Mouse (Mus musculus): Measurements from ENCODE around the gene R3hdm4. TPM values are rescaled to one million over a fixed set of nuclear protein-coding genes. Genes with fewer than 3 reads are reported as not detected.
A peak's percentile ranks its signal among the peaks of the same experiment; 100 is the strongest.
"Not testable (repeated sequence)": the region's sequence is repeated elsewhere in the genome, so short reads cannot be mapped to it uniquely, and the experiment has no call there.

The R3hdm4 gene
- polyA plus RNA-seq, 1 experiment from 2014 or later: 170 TPM

DNA sequence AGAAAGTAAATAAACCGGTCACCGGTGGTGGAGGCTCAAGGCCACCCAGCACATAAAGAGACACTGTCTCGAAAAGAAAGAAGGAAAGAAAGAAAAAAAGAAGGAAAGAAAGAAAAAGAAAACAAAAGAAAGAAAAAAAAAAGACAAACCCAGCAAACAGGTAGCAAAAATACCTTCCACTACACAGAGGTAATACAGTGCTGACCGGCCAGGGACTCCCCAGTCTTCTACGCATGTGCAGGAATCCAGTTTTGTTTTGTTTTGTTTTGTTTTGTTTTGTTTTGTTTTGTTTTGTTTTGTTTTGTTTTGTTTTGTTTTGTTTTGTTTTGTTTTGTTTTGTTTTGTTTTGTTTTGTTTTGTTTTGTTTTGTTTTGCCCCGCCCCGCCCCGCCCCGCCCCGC is 38.4 kb upstream of the R3hdm4 start:
- 30% methylated on average over 10 of the region's 10 CpGs for WGBS
- not testable (repeated sequence) for H3K9me3 ChIP-seq (ENCODE audit: low read length); H3K9ac ChIP-seq (replicated peaks; ENCODE audit: low read length); ATAC-seq (ENCODE audit: low FRiP score, low TSS enrichment); H3K27me3 ChIP-seq (ENCODE audit: insufficient read depth, low read length)
- H3K4me2 ChIP-seq (replicated peaks; ENCODE audit: low read depth, low read length): peak overlapping the region; percentile 20; the same call in 1 of the 2 replicates
- peaks cover 21% of the 10 kb centered on the region for H3K36me3 ChIP-seq (ENCODE audit: insufficient read depth, low read length)
- peak overlapping the region; percentile 84 for H3K4me3 ChIP-seq (ENCODE audit: low read length)
- 0 out of 2 replicates have a peak overlapping the region, but pooled peaks have one; percentile 20 for H3K27ac ChIP-seq (ENCODE audit: low read length)
- H3K4me1 ChIP-seq (ENCODE audit: insufficient read depth, low read length): peaks cover 20% of the 10 kb centered on the region

DNA sequence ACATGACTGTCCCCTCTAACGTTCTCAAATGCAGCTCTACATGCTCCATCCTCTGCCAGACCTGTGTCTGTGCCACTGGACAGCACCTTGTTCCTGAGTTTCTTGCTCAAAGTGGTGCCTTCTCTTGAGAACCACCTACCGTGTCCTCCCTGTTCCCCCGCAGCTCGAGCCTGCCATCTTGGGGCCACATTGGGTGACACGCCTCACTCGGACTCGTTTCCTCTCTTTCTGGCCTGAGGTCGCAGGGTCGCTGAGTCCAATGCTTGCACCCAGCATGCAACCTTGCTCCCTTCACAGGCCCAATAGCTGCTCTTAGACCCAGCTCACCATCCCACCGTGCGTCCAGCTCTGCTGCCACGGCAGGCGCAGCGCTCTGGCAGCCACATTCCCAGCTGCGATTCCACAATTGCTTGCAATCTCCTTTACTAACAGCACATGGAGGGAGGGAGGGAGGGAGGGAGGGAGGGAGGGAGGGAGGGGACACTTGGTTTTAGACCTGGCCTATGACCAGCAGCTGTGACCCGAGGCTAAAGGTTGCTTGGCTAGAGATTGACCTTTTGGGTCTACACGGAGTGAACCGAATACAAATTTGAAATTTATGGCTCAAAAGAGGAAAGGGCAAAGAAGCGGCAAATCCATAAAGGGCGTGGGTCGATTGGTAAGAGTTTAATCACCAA is 37.3 kb upstream of the R3hdm4 start:
- Histone ChIP-seq H3K4me2 (replicated peaks; ENCODE audit: low read depth, low read length) (peak overlapping the region; percentile 32; the same call in 1 of the 2 replicates), H3K4me3 (ENCODE audit: low read length) (no peak overlapping the region), H3K27ac (ENCODE audit: low read length) (no peak overlapping the region), H3K4me1 (ENCODE audit: insufficient read depth, low read length) (peaks cover 20% of the 10 kb centered on the region), H3K9me3 (ENCODE audit: low read length) (no peaks in the 10 kb centered on the region), H3K9ac (replicated peaks; ENCODE audit: low read length) (peak overlapping the region; percentile 54; the same call in 1 of the 2 replicates), H3K36me3 (ENCODE audit: insufficient read depth, low read length) (peaks cover 11% of the 10 kb centered on the region), H3K27me3 (ENCODE audit: insufficient read depth, low read length) (no peaks in the 10 kb centered on the region)
- WGBS: 9% methylated on average over 21 of the region's 21 CpGs
- ATAC-seq (ENCODE audit: low FRiP score, low TSS enrichment): peak; percentile 12

DNA sequence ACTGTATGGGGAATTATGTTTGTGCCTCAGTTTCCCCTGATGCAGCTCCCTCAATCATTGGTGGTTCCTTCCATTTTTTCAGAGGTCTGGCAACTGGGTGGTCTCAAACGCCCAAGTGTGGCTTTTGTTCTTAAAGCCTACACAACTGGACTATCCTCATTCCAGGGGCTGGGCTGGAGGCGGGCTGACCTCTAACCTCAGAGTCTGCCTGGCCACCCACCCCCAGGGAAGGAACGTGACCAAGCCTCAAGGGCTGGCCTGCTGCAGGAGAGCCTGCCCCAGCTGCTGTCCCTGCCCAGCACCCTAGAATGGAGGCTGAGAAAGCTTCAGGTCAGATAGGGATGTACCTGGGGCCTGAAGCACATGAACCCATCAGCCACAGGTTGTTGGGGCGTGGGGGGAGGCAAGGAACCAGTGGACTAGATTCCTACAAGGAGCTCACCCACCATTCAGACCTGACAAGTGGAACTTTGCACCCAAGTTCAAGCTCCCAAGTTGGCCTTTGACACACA is 35.7 kb upstream of the R3hdm4 start:
- no peak overlapping the region for H3K27ac ChIP-seq (ENCODE audit: low read length)
- ATAC-seq (ENCODE audit: low FRiP score, low TSS enrichment): no peak
- H3K9ac ChIP-seq (replicated peaks; ENCODE audit: low read length): peak overlapping the region; percentile 26; the same call in 1 of the 2 replicates
- H3K4me1 ChIP-seq (ENCODE audit: insufficient read depth, low read length): peaks cover 20% of the 10 kb centered on the region
- no peaks in the 10 kb centered on the region for H3K9me3 ChIP-seq (ENCODE audit: low read length)
- no peak overlapping the region for H3K4me3 ChIP-seq (ENCODE audit: low read length)
- no peaks in the 10 kb centered on the region for H3K27me3 ChIP-seq (ENCODE audit: insufficient read depth, low read length)
- WGBS: 21% methylated on average over 4 of the region's 4 CpGs
- no peak overlapping the region for H3K4me2 ChIP-seq (replicated peaks; ENCODE audit: low read depth, low read length)
- H3K36me3 ChIP-seq (ENCODE audit: insufficient read depth, low read length): peaks cover 12% of the 10 kb centered on the region

DNA sequence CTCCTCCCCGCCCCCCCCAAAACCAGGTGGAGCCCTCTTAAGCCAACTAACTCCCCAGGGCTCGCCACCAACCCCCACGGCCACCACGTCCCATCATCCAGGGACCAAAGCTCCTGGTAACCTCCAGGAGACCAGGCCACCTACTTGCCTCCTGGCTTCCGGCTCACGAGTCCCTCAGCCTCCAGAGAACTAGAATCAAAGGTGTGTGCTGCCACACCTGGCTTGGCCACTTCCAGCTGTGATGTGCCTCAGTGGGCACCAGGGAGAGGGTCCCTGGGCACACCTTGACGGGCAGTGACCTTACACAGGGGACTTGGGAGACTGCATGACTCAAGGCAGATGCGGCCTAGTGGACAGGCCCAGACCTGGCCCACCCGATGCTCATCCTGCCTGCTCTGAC is 34.7 kb upstream of the R3hdm4 start:
- H3K4me3 ChIP-seq (ENCODE audit: low read length): no peak overlapping the region

DNA sequence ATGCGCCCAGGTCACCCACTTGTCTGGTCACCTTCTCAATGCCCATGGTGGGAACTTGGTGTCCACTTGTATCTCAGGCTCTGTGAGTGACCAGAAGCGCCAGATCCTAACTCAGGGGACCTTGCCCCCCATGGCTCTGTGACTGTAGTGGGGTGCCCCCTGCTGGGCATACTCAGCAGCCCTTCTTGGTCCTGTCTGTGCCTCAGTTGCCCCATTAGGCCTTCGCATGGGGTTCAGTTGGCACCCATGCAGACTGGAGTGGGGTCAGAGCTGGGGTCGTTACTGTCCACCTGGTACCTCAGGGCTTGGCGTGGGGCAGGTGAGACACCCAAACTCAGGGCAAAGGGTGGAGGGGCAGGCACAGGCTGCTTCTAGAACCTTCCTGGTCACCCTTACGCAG is 32.9 kb upstream of the R3hdm4 start:
- peaks cover 11% of the 10 kb centered on the region for H3K4me1 ChIP-seq (ENCODE audit: insufficient read depth, low read length)
- no peak overlapping the region for H3K9ac ChIP-seq (replicated peaks; ENCODE audit: low read length)
- H3K4me3 ChIP-seq (ENCODE audit: low read length): no peak overlapping the region
- no peak overlapping the region for H3K4me2 ChIP-seq (replicated peaks; ENCODE audit: low read depth, low read length)
- H3K27me3 ChIP-seq (ENCODE audit: insufficient read depth, low read length): no peaks in the 10 kb centered on the region
- no peaks in the 10 kb centered on the region for H3K9me3 ChIP-seq (ENCODE audit: low read length)
- H3K27ac ChIP-seq (ENCODE audit: low read length): no peak overlapping the region
- ATAC-seq (ENCODE audit: low FRiP score, low TSS enrichment): no peak
- H3K36me3 ChIP-seq (ENCODE audit: insufficient read depth, low read length): peaks cover 39% of the 10 kb centered on the region
- 78% methylated on average over 6 of the region's 6 CpGs for WGBS

More for the DNA sequence above, 34.7 kb upstream of the R3hdm4 start:
- peaks cover 22% of the 10 kb centered on the region for H3K36me3 ChIP-seq (ENCODE audit: insufficient read depth, low read length)
- H3K27me3 ChIP-seq (ENCODE audit: insufficient read depth, low read length): no peaks in the 10 kb centered on the region
- no peak overlapping the region for H3K27ac ChIP-seq (ENCODE audit: low read length)
- ATAC-seq (ENCODE audit: low FRiP score, low TSS enrichment): no peak
- WGBS: 69% methylated on average over 9 of the region's 9 CpGs
- H3K9me3 ChIP-seq (ENCODE audit: low read length): no peaks in the 10 kb centered on the region
- no peak overlapping the region for H3K4me2 ChIP-seq (replicated peaks; ENCODE audit: low read depth, low read length)
- no peak overlapping the region for H3K9ac ChIP-seq (replicated peaks; ENCODE audit: low read length)
- peaks cover 14% of the 10 kb centered on the region for H3K4me1 ChIP-seq (ENCODE audit: insufficient read depth, low read length)

DNA sequence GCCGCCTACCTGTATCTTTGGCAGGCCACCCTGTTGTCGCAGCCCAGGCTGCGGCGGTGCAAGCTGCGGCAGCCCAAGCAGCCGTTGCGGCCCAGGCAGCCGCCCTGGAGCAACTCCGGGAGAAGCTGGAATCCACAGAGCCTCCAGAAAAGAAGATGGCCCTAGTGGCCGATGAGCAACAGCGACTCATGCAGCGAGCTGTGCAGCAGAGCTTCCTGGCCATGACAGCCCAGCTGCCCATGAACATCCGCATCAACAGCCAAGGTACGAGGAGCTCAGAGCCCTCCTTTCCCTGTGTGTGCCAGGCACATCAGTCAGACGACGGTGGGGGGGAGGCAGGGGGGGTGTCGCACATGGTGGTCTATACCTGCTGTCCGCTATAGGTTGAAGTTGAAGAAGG is 29.7 kb upstream of the R3hdm4 start:
- Histone ChIP-seq H3K27me3 (ENCODE audit: insufficient read depth, low read length) (no peaks in the 10 kb centered on the region), H3K9ac (replicated peaks; ENCODE audit: low read length) (no peak overlapping the region), H3K27ac (ENCODE audit: low read length) (no peak overlapping the region), H3K4me2 (replicated peaks; ENCODE audit: low read depth, low read length) (no peak overlapping the region), H3K4me3 (ENCODE audit: low read length) (no peak overlapping the region), H3K9me3 (ENCODE audit: low read length) (no peaks in the 10 kb centered on the region), H3K36me3 (ENCODE audit: insufficient read depth, low read length) (peaks cover 45% of the 10 kb centered on the region), H3K4me1 (ENCODE audit: insufficient read depth, low read length) (peaks cover 18% of the 10 kb centered on the region)
- WGBS: 88% methylated on average over 18 of the region's 18 CpGs
- ATAC-seq (ENCODE audit: low FRiP score, low TSS enrichment): no peak

DNA sequence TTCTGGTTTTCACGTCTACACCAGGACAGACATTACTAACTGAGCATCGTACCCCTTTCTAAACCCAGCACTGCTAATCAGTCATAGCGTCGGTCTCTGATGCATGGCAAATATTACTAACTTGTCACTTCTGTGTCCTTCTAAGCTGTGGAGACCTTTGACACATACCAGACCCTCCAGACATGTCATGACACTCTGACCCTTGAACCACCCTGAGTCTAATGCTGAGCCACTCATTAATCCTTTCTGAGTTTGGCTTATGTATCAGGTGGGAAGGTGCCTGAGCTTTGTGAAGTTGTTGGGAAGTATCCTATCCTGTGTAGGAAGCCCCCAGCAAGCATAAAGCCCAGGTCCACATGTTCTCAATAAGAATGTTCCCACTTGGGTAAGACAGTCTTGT is 28.9 kb upstream of the R3hdm4 start:
- WGBS: 88% methylated on average over 4 of the region's 4 CpGs
- Histone ChIP-seq H3K27ac (ENCODE audit: low read length) (no peak overlapping the region), H3K9ac (replicated peaks; ENCODE audit: low read length) (no peak overlapping the region), H3K27me3 (ENCODE audit: insufficient read depth, low read length) (no peaks in the 10 kb centered on the region), H3K4me2 (replicated peaks; ENCODE audit: low read depth, low read length) (no peak overlapping the region), H3K4me3 (ENCODE audit: low read length) (no peak overlapping the region), H3K4me1 (ENCODE audit: insufficient read depth, low read length) (peaks cover 26% of the 10 kb centered on the region), H3K9me3 (ENCODE audit: low read length) (no peaks in the 10 kb centered on the region), H3K36me3 (ENCODE audit: insufficient read depth, low read length) (peaks cover 45% of the 10 kb centered on the region)
- ATAC-seq (ENCODE audit: low FRiP score, low TSS enrichment): no peak

DNA sequence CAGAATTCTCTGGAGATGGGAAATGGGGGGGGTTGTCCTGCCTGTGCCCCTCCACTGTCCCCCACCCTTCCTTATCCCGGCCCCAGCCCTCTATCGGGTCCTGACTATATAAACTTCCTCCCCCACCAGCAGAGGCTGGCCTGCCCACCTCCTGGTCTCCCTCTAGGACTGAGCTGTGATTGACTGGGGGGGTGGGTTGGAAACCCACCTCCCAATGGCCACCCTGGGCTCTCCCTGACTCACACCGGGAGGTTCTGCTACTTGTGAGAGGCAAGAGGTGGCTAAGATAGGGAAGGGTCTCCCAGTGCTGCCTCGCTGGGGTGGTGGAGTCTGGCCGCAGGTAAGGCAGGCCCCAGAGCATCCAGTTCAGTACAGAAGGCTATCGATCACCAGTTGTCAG is 26.5 kb upstream of the R3hdm4 start:
- Histone ChIP-seq H3K27me3 (ENCODE audit: insufficient read depth, low read length) (no peaks in the 10 kb centered on the region), H3K36me3 (ENCODE audit: insufficient read depth, low read length) (peaks cover 39% of the 10 kb centered on the region), H3K27ac (ENCODE audit: low read length) (no peak overlapping the region), H3K4me1 (ENCODE audit: insufficient read depth, low read length) (peaks cover 47% of the 10 kb centered on the region), H3K4me3 (ENCODE audit: low read length) (no peak overlapping the region), H3K9ac (replicated peaks; ENCODE audit: low read length) (peak overlapping the region; percentile 58; the same call in 1 of the 2 replicates), H3K4me2 (replicated peaks; ENCODE audit: low read depth, low read length) (no peak overlapping the region), H3K9me3 (ENCODE audit: low read length) (no peaks in the 10 kb centered on the region)
- 65% methylated on average over 6 of the region's 6 CpGs for WGBS
- no peak for ATAC-seq (ENCODE audit: low FRiP score, low TSS enrichment)

DNA sequence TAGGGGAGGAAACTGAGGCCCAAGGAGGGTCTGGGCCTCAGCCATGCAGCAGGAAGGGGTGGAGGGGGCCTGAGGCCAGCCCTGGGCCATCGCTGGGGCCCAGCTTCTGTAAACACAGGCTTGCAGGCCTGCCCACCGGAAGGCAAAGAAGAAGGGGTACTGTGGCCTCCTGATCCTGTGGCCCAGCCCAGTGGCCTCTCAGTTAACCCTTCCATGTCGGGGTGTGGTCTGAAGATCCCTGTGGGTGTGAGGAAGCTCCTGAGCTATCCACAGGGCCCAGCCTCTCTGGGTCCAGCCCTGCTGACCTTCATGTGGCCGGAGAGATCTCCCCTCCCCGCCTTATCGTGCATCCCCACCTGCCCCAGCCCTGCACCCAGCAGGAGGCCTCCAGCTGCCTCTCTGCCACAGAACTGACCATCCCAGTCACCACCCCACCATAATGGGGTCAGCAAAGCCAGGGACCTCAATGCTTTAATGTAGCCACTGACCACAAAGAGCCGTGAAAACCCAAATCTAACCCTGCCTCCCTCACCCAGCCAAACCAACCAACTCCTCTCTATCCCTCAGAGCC is 25.8 kb upstream of the R3hdm4 start:
- ATAC-seq (ENCODE audit: low FRiP score, low TSS enrichment): no peak
- peak overlapping the region; percentile 15; the same call in 1 of the 2 replicates for H3K4me3 ChIP-seq (ENCODE audit: low read length)
- no peaks in the 10 kb centered on the region for H3K27me3 ChIP-seq (ENCODE audit: insufficient read depth, low read length)
- H3K4me2 ChIP-seq (replicated peaks; ENCODE audit: low read depth, low read length): peak overlapping the region; percentile 34
- peaks cover 39% of the 10 kb centered on the region for H3K36me3 ChIP-seq (ENCODE audit: insufficient read depth, low read length)
- no peaks in the 10 kb centered on the region for H3K9me3 ChIP-seq (ENCODE audit: low read length)
- peak overlapping the region; percentile 94 for H3K27ac ChIP-seq (ENCODE audit: low read length)
- WGBS: 21% methylated on average over 7 of the region's 7 CpGs
- peaks cover 47% of the 10 kb centered on the region for H3K4me1 ChIP-seq (ENCODE audit: insufficient read depth, low read length)
- H3K9ac ChIP-seq (replicated peaks; ENCODE audit: low read length): peak overlapping the region; percentile 58
